Mouse (Mus musculus) lung, postnatal 10 days (tissue): ENCODE data around the gene Gm614.

Experiments used
- DNase-seq: peaks from one replicate; pipeline ENCODE4 v3.0.0; 2021

Gene Gm614

DNA sequence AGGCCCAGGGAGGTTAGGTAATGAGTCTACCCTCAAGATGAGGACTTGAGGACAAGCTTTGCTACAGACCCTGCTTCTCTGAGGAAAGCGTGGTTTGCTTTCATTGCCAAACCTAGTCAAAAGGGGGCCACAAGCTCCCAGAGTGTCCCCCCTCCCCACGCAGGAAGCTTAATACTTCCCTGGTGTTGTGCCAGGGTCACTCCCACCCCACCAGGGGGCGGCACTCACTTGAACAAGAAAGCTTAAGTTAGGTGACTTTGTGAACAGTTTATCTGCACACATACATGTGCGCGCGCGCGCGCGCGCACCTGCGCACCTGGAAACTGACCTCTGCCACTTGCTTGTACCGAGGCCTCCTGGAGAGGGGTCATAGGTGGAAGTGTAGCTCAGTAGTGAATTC, 7.2 kb downstream of the Gm614 start:
- peak; percentile 31 for DNase-seq

DNA sequence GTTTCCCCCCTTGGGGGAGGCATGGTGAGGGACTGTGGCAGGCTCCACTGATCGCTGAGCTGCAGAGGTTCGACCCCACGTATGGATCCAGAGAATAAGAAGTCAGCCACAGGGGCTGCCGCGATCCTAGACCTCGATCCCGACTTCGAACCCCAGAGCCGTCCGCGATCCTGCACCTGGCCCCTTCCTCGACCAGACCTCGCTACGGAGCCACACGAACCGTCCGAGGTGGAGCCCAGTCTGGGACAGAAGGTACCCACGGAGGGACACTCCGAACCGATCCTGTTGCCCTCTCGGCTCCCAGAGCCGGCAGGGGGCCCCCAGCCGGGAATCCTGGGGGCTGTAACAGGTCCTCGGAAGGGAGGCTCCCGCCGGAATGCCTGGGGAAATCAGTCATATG, 9.1 kb downstream of the Gm614 start:
- DNase-seq, result no peak

DNA sequence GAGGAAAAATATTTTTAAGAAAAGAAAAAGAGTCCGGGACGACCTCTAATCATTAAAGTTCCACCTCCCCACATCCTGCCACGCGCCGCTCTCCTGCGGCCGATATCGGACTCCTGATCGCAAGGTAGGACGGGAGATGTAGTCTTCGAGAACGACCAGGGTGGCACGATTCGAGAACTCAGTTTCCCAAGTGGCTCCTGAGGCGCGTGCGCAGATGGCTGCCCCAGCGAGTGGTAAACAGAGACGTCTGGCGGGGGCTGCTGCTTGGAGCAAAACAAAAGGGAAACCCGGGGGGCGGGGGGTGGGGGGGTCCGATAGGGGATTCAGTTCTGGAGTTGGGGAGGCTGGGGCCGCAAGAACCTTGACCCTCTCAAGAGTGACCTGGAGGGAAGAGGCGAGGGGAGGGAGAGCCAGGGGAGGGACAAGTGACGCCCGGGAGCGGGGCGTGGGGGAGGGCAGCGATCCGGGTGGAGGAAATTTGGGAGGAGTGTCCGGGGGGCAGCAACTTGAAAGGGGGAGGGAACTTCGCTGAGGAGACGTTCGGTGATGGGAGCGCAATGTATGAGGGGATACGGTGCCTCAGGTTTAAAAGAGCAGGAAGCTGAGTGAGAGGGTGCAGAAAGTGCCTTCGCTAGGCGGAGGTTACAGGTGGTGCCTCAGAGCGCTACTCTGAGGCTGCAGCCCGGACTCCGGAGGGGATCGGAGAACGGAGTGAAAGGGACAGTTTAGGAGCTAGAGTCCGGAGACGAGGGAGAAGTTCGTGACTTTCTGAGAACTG, 9.7 kb downstream of the Gm614 start, which contains the start of gene Foxo4:
TSS of gene Foxo4 (plus strand) at position 577 of the 778 bp plus-strand sequence.
- DNase-seq, result peak; percentile 92

DNA sequence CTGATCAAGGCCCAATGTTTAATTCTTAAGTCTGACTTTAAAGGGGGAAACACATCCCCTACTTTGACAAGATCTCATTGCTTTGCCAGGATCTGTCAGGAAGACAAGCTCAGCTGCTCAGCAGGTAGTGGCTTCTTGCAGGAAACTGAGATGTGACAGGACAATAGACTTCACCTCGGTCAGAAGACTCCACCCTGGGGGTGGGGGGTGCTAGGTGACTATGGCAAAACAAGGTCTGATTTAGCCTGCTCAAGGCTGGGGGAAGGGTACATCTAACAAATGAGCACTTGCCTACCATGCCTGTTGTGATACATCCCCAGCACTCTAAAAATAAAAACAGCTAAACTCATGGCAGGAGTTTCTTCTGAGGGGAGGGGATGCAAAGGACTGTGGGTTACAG, 18.8 kb downstream of the Gm614 start:
- DNase-seq, result no peak

DNA sequence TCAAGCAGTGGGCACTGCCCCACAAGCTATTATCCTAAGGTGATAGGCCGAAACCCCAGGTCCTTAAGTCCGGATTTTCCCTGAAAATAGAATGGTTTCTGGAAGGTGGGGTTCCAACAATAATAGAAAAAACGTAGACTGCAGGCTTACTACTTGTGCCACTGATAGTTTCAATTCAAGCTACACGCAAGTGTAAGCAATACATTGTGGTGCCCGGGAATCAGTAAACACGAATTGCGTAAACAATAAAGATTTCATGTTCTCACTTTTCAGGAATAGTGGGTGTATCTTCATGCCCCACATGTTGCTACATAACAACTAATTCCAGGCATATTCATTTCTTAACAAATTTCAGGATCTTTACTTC, 41.0 kb downstream of the Gm614 start:
- no peak for DNase-seq

DNA sequence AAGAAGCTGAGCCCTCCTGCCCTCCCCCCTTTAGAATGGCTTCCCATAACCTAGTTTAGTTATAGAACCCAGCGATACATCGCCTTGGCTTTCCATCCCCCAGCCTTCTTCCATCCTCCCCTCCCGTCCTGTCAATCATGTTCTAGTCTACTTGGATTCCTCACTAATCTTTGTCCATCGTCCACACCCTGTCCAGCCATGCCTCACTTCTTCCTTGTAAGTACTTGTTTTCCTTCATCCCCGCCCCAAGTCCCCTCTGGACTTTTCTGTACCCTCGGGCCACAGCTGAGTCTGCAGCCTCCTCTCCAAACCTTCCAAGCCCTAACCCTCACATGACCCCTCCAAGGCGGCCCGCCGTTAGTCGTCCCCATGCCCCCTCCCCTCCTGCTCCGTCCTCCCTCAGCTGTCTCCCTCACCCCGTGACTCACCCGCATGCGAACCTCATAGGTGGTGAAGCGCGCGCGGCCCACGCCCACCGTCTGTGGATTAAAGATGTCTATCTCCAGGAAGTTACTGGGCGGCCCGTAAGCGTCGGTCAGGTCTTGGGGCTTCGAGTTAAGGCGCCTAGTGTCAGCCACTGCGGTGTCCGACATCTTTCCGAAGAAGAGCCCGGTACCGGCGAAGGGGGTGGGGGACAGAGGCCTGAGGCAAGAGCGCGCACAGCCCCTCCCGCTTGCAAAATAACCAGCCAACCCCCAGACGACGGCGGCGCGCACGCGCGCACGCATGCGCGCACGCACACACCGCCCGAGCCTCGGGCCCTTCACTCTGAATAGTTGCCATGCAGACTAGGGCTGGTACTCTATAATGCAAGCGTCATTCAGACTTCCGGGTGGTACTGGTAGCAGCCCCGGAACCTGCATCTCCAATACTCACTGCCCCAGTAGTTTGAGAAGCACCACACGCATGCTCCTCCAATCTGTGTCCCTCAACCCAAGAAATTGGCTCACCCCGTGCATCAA, 41.7 kb downstream of the Gm614 start, which contains the start of gene Snx12:
TSS of gene Snx12 (minus strand) at position 730 of the 962 bp plus-strand sequence.
- DNase-seq, result peak; percentile 92
